Mouse (Mus musculus) lung, postnatal 0 days (tissue): ENCODE data around the gene Il16. TPM values are rescaled to one million over a fixed set of nuclear protein-coding genes. Genes with fewer than 3 reads are reported as not detected.

ENCODE experiments used
- ATAC-seq: fragments of 200-750 bp; cut with Nextera tagmentation; 2 replicates; pipeline ENCODE4 v1.8.0; 2017; ENCODE audit warnings: moderate library complexity
- DNase-seq: peaks from one replicate; pipeline ENCODE4 v3.0.0-alpha.2; 2016; ENCODE audit warnings: low spot score
- H3K27ac ChIP-seq: fragments of 300-500 bp; sonication (generic); 2 replicates; pipeline ENCODE4 v1.5.1; 2014; ENCODE audit warnings: antibody characterized with exemption, mild to moderate bottlenecking, low read length, mixed read lengths
- H3K27me3 ChIP-seq: fragments of 300-500 bp; sonication (generic); replicated peaks from 2 replicates; pipeline ENCODE4 v1.6.1; 2014; ENCODE audit warnings: low read length, mixed read lengths; ENCODE audit not compliant: insufficient read depth
- H3K36me3 ChIP-seq: fragments of 300-500 bp; sonication (generic); 2 replicates; pipeline ENCODE4 v1.6.1; 2014; ENCODE audit warnings: low read length, mixed read lengths; ENCODE audit not compliant: insufficient read depth
- H3K4me1 ChIP-seq: fragments of 300-500 bp; sonication (generic); 2 replicates; pipeline ENCODE4 v1.6.1; 2014; ENCODE audit warnings: antibody characterized with exemption, low read depth, low read length, mixed read lengths; ENCODE audit not compliant: insufficient read depth
- H3K4me2 ChIP-seq: fragments of 300-500 bp; sonication (generic); replicated peaks from 2 replicates; pipeline ENCODE4 v1.6.1; 2014; ENCODE audit warnings: low read depth, mild to moderate bottlenecking, low read length, moderate library complexity, mixed read lengths
- H3K4me3 ChIP-seq: fragments of 300-500 bp; sonication (generic); 2 replicates; pipeline ENCODE4 v1.5.1; 2014; ENCODE audit warnings: low read depth, low read length
- H3K9ac ChIP-seq: fragments of 300-500 bp; sonication (generic); replicated peaks from 2 replicates; pipeline ENCODE4 v1.6.1; 2014; ENCODE audit warnings: low read depth, mild to moderate bottlenecking
- H3K9me3 ChIP-seq: fragments of 300-500 bp; sonication (generic); 2 replicates; pipeline ENCODE4 v1.6.1; 2016; ENCODE audit warnings: low read length, mixed read lengths
- CTCF ChIP-seq: IDR thresholded peaks from 2 replicates; pipeline ENCODE4 v1.5.1; 2016; ENCODE audit warnings: antibody characterized with exemption, mild to moderate bottlenecking
- EP300 ChIP-seq: IDR thresholded peaks from 2 replicates; pipeline ENCODE4 v1.6.1; 2016; ENCODE audit warnings: antibody characterized with exemption, mild to moderate bottlenecking, control low read depth
- WGBS: fragments of 180-500 bp; shearing (Covaris S2); extraction: QIAGEN DNeasy Blood & Tissue Kit; methylation state at CpG from one replicate; pipeline ENCODE4 v1.1.7; 2014; 5-methylcytosine and 5-hydroxymethylcytosine counted together
- polyA plus RNA-seq: library from polyadenylated mRNA; unstranded; fragments of >200 nt; fragmentation: Nextera tagmentation; extraction: Ambion mirVana; gene quantifications from 2 replicates; pipeline ENCODE4 v1.2.1, GENCODE M21; 2015

Gene Il16
- polyA plus RNA-seq, 1 experiment from 2014 or later = 8.0 TPM

DNA sequence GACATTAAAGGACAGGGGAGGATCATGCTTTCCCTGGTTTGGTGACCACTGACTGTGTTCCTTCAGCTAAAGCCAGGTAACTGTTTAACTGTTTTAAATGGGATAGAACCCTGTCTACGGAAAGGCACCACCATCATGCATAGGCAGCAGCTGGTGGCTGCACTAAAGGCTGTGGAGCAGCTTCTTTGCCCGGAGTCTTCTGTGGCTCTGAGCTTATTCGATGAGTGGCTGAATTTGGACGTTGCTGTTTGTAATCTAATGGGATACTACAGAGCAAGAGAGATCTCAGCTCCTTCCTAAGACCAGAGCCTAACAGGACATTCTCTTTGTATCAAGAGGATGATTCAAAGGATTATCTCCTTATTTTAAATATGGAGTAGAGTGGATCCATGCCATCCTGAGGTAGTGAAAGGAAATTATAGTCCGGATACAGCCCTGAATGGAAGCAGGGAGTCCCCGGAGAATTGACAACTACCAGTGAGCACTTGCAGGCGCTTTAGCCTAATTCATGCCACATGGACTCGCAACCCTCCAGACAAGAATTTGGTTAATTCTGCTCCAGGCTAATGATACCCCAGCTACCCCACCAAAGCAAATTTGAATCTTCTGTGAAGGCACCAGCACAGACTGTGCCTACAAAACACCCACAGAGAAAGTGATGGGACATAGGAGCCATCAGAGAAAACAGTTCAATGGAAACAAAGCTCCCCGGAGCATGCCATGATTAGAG, 42.3 kb downstream of the Il16 start:
- TF ChIP-seq EP300 (no peak), CTCF (no peak)
- ATAC-seq (no peak), DNase-seq (no peak)

GRCm38 (mm10) chr7:83699066-83699745, 46.3 kb downstream of the Il16 start:
- Histone ChIP-seq H3K4me2 (no peak overlapping the region), H3K27ac (no peak overlapping the region), H3K4me1 (no peaks in the 10 kb centered on the region), H3K4me3 (no peak overlapping the region), H3K9ac (no peak overlapping the region), H3K27me3 (no peaks in the 10 kb centered on the region), H3K36me3 (no peaks in the 10 kb centered on the region), H3K9me3 (no peaks in the 10 kb centered on the region)
- DNase-seq (no peak), ATAC-seq (no peak)
- TF ChIP-seq CTCF (no peak), EP300 (no peak)
- WGBS = 47% methylated on average over 6 of the region's 6 CpGs

More for the DNA sequence above, 42.3 kb downstream of the Il16 start:
- Histone ChIP-seq H3K27ac (no peak overlapping the region), H3K27me3 (no peaks in the 10 kb centered on the region), H3K9ac (no peak overlapping the region), H3K4me3 (no peak overlapping the region), H3K36me3 (no peaks in the 10 kb centered on the region), H3K4me1 (no peaks in the 10 kb centered on the region), H3K4me2 (no peak overlapping the region), H3K9me3 (no peaks in the 10 kb centered on the region)
- 81% methylated on average over 9 of the region's 9 CpGs for WGBS

DNA sequence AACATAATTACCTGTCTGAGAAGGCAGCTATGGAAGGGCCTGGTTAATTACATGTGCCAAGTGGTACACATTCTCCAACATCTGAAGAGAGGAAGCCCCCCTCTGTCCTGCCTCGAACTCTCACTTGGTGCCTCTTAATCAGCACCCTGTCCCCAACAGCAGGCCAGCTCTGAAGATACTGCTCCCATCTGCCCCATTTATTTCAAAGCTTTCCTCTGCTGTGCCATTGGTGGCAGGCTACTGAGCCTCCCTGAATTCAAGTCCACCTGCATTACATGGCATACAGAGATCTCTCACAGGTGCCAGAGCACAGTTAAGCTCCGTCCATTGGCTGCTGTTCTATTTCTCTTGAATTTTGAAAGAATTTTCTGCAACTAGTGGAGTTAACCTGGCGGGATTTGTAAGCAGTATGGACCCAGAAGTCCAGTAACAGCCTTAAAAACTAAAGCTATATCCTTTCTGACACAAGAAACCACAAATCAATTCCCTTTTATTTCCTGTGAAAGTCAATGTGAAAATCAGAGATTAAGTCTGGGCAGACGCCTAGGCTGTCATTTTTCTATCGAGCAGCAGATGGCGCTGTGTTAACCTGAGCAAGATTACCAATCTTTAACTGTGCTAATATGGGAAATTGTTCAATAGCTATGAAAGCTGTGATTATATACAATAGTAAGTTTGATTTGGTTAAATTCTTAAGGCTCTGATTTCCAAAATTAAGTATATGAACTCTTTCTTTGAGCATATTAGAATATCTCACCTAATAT, 49.9 kb downstream of the Il16 start:
- 32% methylated on average over 6 of the region's 6 CpGs for WGBS

GRCm38 (mm10) chr7:83682640-83683274, 62.8 kb downstream of the Il16 start:
- 21% methylated on average over 6 of the region's 6 CpGs for WGBS
- ATAC-seq (no peak), DNase-seq (no peak)
- Histone ChIP-seq H3K27ac (no peak overlapping the region), H3K9ac (no peak overlapping the region), H3K4me2 (no peak overlapping the region), H3K4me1 (no peaks in the 10 kb centered on the region), H3K36me3 (no peaks in the 10 kb centered on the region), H3K9me3 (no peaks in the 10 kb centered on the region), H3K27me3 (no peaks in the 10 kb centered on the region), H3K4me3 (no peak overlapping the region)
- TF ChIP-seq EP300 = no peak
- TF ChIP-seq CTCF = no peak

More for the DNA sequence above, 49.9 kb downstream of the Il16 start:
- peak; percentile 79 for TF ChIP-seq CTCF
- TF ChIP-seq EP300 = no peak
- DNase-seq (peak; percentile 38), ATAC-seq (no peak)
- Histone ChIP-seq H3K4me1 (no peaks in the 10 kb centered on the region), H3K36me3 (no peaks in the 10 kb centered on the region), H3K9me3 (no peaks in the 10 kb centered on the region), H3K27me3 (no peaks in the 10 kb centered on the region), H3K4me2 (no peak overlapping the region), H3K9ac (no peak overlapping the region), H3K27ac (no peak overlapping the region), H3K4me3 (no peak overlapping the region)

DNA sequence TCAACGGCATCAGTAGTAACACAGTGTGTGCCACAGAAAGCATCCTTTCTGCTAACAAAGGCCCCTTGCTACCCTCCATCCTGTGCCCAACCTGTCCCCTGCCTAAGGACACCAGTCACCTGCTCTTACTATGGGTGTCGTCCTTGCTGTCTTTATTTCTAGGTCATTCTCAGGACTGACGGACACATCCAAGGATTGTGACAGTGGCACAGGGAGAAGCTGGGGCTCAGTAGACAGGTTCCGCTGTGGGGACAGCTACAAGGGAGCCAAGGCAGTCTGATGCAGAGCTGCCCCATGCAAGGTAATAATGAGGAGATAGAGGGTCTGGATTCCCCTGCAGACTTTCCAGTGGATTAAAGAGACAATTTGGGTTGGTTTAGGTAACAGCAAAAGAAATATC, 67.0 kb downstream of the Il16 start:
- TF ChIP-seq EP300 (no peak), CTCF (no peak)
- Histone ChIP-seq H3K4me1 (no peaks in the 10 kb centered on the region), H3K4me2 (no peak overlapping the region), H3K9me3 (no peaks in the 10 kb centered on the region), H3K36me3 (no peaks in the 10 kb centered on the region), H3K4me3 (no peak overlapping the region), H3K27me3 (no peaks in the 10 kb centered on the region), H3K9ac (no peak overlapping the region), H3K27ac (no peak overlapping the region)
- ATAC-seq (no peak), DNase-seq (no peak)
- WGBS = 94% methylated on average over 4 of the region's 4 CpGs

- Histone ChIP-seq H3K4me3 (no peak overlapping the region), H3K27ac (no peak overlapping the region), H3K4me1 (no peaks in the 10 kb centered on the region), H3K4me2 (no peak overlapping the region), H3K27me3 (no peaks in the 10 kb centered on the region), H3K9me3 (no peaks in the 10 kb centered on the region), H3K36me3 (no peaks in the 10 kb centered on the region), H3K9ac (no peak overlapping the region)
- DNase-seq = no peak
- WGBS = 56% methylated on average over 3 of the region's 3 CpGs
- no peak for ATAC-seq
- TF ChIP-seq EP300 (no peak), CTCF (no peak)
Measured at GRCm38 (mm10) chr7:83677296-83677695, 68.2 kb downstream of the Il16 start.
